Mouse (Mus musculus) MEL (cell line): ENCODE measurements around the gene Fam210b. TPM values are rescaled to one million over a fixed set of nuclear protein-coding genes. Genes with fewer than 3 reads are reported as not detected.
A peak's percentile ranks its signal among the peaks of the same experiment; 100 is the strongest.

ENCODE experiments used
- DNase-seq: peaks from one replicate; pipeline ENCODE4 v3.0.0; 2011; ENCODE audit warnings: low read depth, low spot score
- H3K27ac ChIP-seq: 2 replicates; pipeline ENCODE4 v1.5.1; 2012; ENCODE audit warnings: low read depth, mild to moderate bottlenecking, control low read depth, low read length, moderate library complexity; ENCODE audit not compliant: control insufficient read depth
- H3K27me3 ChIP-seq, 2 experiments: fragments of 150-350 bp in 1 of 2; sonication (generic) in 1 of 2; 2 replicates each; pipeline ENCODE4 v1.6.1; 2012; ENCODE audit warnings: low read length in 2 of 2, mild to moderate bottlenecking in 2 of 2, improper control_type of control experiment in 1 of 2, moderate library complexity in 1 of 2; ENCODE audit not compliant: insufficient read depth in 2 of 2, control insufficient read depth in 1 of 2
- H3K36me3 ChIP-seq, 2 experiments: 2 replicates each; pipeline ENCODE4 v1.6.1; 2012 to 2014; ENCODE audit warnings: low read length in 2 of 2, improper control_type of control experiment in 1 of 2, inconsistent platforms in 1 of 2, mild to moderate bottlenecking in 1 of 2; ENCODE audit not compliant: insufficient read depth in 2 of 2, control insufficient read depth in 1 of 2
- H3K4me1 ChIP-seq, 2 experiments: fragments of 150-350 bp in 1 of 2; sonication (generic) in 1 of 2; 2 replicates each; pipeline ENCODE4 v1.6.1; 2012; ENCODE audit warnings: low read length in 2 of 2, improper control_type of control experiment in 1 of 2, mild to moderate bottlenecking in 1 of 2; ENCODE audit not compliant: insufficient read depth in 2 of 2, control insufficient read depth in 1 of 2
- H3K4me3 ChIP-seq, 2 experiments: fragments of 150-350 bp in 1 of 2; sonication (generic) in 1 of 2; 2 replicates each; pipeline ENCODE4 v1.5.1; 2012; ENCODE audit warnings: low read depth in 2 of 2, low read length in 2 of 2, mild to moderate bottlenecking in 2 of 2, moderate library complexity in 2 of 2, control low read depth in 1 of 2, improper control_type of control experiment in 1 of 2; ENCODE audit not compliant: control insufficient read depth in 1 of 2, insufficient read depth in 1 of 2
- H3K79me2 ChIP-seq: 2 replicates; pipeline ENCODE4 v1.6.1; 2012; ENCODE audit warnings: mild to moderate bottlenecking, low read length, moderate library complexity; ENCODE audit not compliant: control insufficient read depth, poor library complexity, insufficient read depth
- H3K9ac ChIP-seq: 2 replicates; pipeline ENCODE4 v1.6.1; 2012; ENCODE audit warnings: low read depth, mild to moderate bottlenecking, control low read depth, low read length, moderate library complexity; ENCODE audit not compliant: control insufficient read depth, poor library complexity, severe bottlenecking
- H3K9me3 ChIP-seq: fragments of 150-350 bp; sonication (generic); replicated peaks from 2 replicates; pipeline ENCODE4 v1.6.1; 2012; ENCODE audit warnings: mild to moderate bottlenecking, low read length, improper control_type of control experiment, moderate library complexity; ENCODE audit not compliant: insufficient read depth
- BHLHE40 ChIP-seq: IDR thresholded peaks from 2 replicates; pipeline ENCODE4 v1.6.1; 2012; ENCODE audit warnings: low read depth, mild to moderate bottlenecking, inconsistent platforms, low read length, improper control_type of control experiment, borderline replicate concordance
- CHD2 ChIP-seq: IDR thresholded peaks from 2 replicates; pipeline ENCODE4 v1.6.1; 2011; ENCODE audit warnings: low read length, improper control_type of control experiment
- CTCF ChIP-seq, 3 experiments: IDR thresholded peaks in 2 of 3; conservative IDR thresholded peaks in 1 of 3; 2 replicates each; pipeline ENCODE4 v1.5.1; 2011 to 2012; ENCODE audit warnings: low read length in 3 of 3, low read depth in 2 of 3, mild to moderate bottlenecking in 2 of 3, improper control_type of control experiment in 1 of 3, inconsistent platforms in 1 of 3, mixed read lengths in 1 of 3, moderate library complexity in 1 of 3; ENCODE audit not compliant: control insufficient read depth in 1 of 3, insufficient read depth in 1 of 3, poor library complexity in 1 of 3, severe bottlenecking in 1 of 3
- ELF1 ChIP-seq: IDR thresholded peaks from 2 replicates; pipeline ENCODE4 v1.6.1; 2014; ENCODE audit warnings: low read depth, mild to moderate bottlenecking, inconsistent platforms, low read length, improper control_type of control experiment, moderate library complexity
- EP300 ChIP-seq, 2 experiments: IDR thresholded peaks; 2 replicates each; pipeline ENCODE4 v1.6.1; 2011; ENCODE audit warnings: improper control_type of control experiment in 2 of 2, low read length in 2 of 2, low read depth in 1 of 2, mild to moderate bottlenecking in 1 of 2
- ETS1 ChIP-seq: IDR thresholded peaks from 2 replicates; pipeline ENCODE4 v1.6.1; 2012; ENCODE audit warnings: low read depth, mild to moderate bottlenecking, inconsistent platforms, low read length, improper control_type of control experiment, moderate library complexity
- GABPA ChIP-seq: IDR thresholded peaks from 2 replicates; pipeline ENCODE4 v1.6.1; 2012; ENCODE audit warnings: low read depth, mild to moderate bottlenecking, inconsistent platforms, low read length, improper control_type of control experiment, moderate library complexity
- GATA1 ChIP-seq: IDR thresholded peaks from 2 replicates; pipeline ENCODE4 v1.6.1; 2011; ENCODE audit warnings: low read depth, low read length, improper control_type of control experiment
- JUND ChIP-seq: IDR thresholded peaks from 2 replicates; pipeline ENCODE4 v1.6.1; 2011; ENCODE audit warnings: low read depth, mild to moderate bottlenecking, improper control_type of control experiment, low read length
- KAT2A ChIP-seq: conservative IDR thresholded peaks from 2 replicates; pipeline ENCODE4 v1.6.1; 2012; ENCODE audit warnings: low read depth, low read length, improper control_type of control experiment, inconsistent platforms
- MAFK ChIP-seq: IDR thresholded peaks from 2 replicates; pipeline ENCODE4 v1.6.1; 2011; ENCODE audit warnings: low read depth, mild to moderate bottlenecking, low read length, improper control_type of control experiment, borderline replicate concordance
- MAX ChIP-seq: IDR thresholded peaks from 2 replicates; pipeline ENCODE4 v1.6.1; 2011; ENCODE audit warnings: low read length, improper control_type of control experiment
- MAZ ChIP-seq: IDR thresholded peaks from 2 replicates; pipeline ENCODE4 v1.6.1; 2012; ENCODE audit warnings: low read depth, mild to moderate bottlenecking, inconsistent platforms, low read length, improper control_type of control experiment
- MEF2A ChIP-seq: IDR thresholded peaks from 2 replicates; pipeline ENCODE4 v1.6.1; 2014; ENCODE audit warnings: low read depth, mild to moderate bottlenecking, inconsistent platforms, low read length, improper control_type of control experiment; ENCODE audit not compliant: poor library complexity, insufficient replicate concordance, severe bottlenecking; ENCODE audit errors: extremely low read depth
- MXI1 ChIP-seq: IDR thresholded peaks from 2 replicates; pipeline ENCODE4 v1.6.1; 2011; ENCODE audit warnings: mild to moderate bottlenecking, low read depth, low read length, improper control_type of control experiment
- MYC ChIP-seq: IDR thresholded peaks from 2 replicates; pipeline ENCODE4 v1.6.1; 2011; ENCODE audit warnings: low read depth, mild to moderate bottlenecking, low read length, improper control_type of control experiment, moderate library complexity
- NELFE ChIP-seq: IDR thresholded peaks from 2 replicates; pipeline ENCODE4 v1.6.1; 2011; ENCODE audit warnings: low read depth, low read length, improper control_type of control experiment
- NRF1 ChIP-seq: IDR thresholded peaks from 2 replicates; pipeline ENCODE4 v1.6.1; 2014; ENCODE audit warnings: low read depth, mild to moderate bottlenecking, inconsistent platforms, low read length, improper control_type of control experiment, moderate library complexity; ENCODE audit not compliant: poor library complexity, insufficient read depth, severe bottlenecking
- POLR2AphosphoS2 ChIP-seq: IDR thresholded peaks from 2 replicates; pipeline ENCODE4 v1.6.1; 2011; ENCODE audit warnings: low read length, improper control_type of control experiment
- RAD21 ChIP-seq: IDR thresholded peaks from 2 replicates; pipeline ENCODE4 v1.6.1; 2011; ENCODE audit warnings: mild to moderate bottlenecking, low read depth, low read length, improper control_type of control experiment
- RCOR1 ChIP-seq: IDR thresholded peaks from 2 replicates; pipeline ENCODE4 v1.6.1; 2012; ENCODE audit warnings: low read depth, mild to moderate bottlenecking, inconsistent platforms, low read length, improper control_type of control experiment
- SIN3A ChIP-seq: IDR thresholded peaks from 2 replicates; pipeline ENCODE4 v1.6.1; 2012; ENCODE audit warnings: low read length, improper control_type of control experiment, inconsistent platforms
- SMC3 ChIP-seq: IDR thresholded peaks from 2 replicates; pipeline ENCODE4 v1.6.1; 2011; ENCODE audit warnings: low read depth, low read length, improper control_type of control experiment
- TAL1 ChIP-seq: IDR thresholded peaks from 2 replicates; pipeline ENCODE4 v1.6.1; 2012; ENCODE audit warnings: mild to moderate bottlenecking, inconsistent platforms, low read length, moderate library complexity, mixed read lengths
- TBP ChIP-seq: IDR thresholded peaks from 2 replicates; pipeline ENCODE4 v1.8.0; 2011; ENCODE audit warnings: low read depth, low read length, improper control_type of control experiment
- UBTF ChIP-seq: IDR thresholded peaks from 2 replicates; pipeline ENCODE4 v1.6.1; 2012; ENCODE audit warnings: low read depth, mild to moderate bottlenecking, inconsistent platforms, low read length, improper control_type of control experiment, moderate library complexity, borderline replicate concordance; ENCODE audit not compliant: insufficient read depth
- USF2 ChIP-seq, 2 experiments: IDR thresholded peaks; 2 replicates each; pipeline ENCODE4 v1.6.1; 2011 to 2012; ENCODE audit warnings: improper control_type of control experiment in 2 of 2, low read length in 2 of 2, borderline replicate concordance in 1 of 2, inconsistent platforms in 1 of 2, low read depth in 1 of 2, mild to moderate bottlenecking in 1 of 2; ENCODE audit not compliant: insufficient read depth in 1 of 2
- ZC3H11A ChIP-seq: IDR thresholded peaks from 2 replicates; pipeline ENCODE4 v1.6.1; 2012; ENCODE audit warnings: low read depth, mild to moderate bottlenecking, inconsistent platforms, low read length, improper control_type of control experiment
- ZKSCAN1 ChIP-seq: IDR thresholded peaks from 2 replicates; pipeline ENCODE4 v1.6.1; 2012; ENCODE audit warnings: low read depth, mild to moderate bottlenecking, inconsistent platforms, low read length, improper control_type of control experiment, moderate library complexity
- ZMIZ1 ChIP-seq: IDR thresholded peaks from 2 replicates; pipeline ENCODE4 v1.6.1; 2012; ENCODE audit warnings: low read depth, mild to moderate bottlenecking, inconsistent platforms, low read length, improper control_type of control experiment, moderate library complexity
- polyA plus RNA-seq, 2 experiments: library from polyadenylated mRNA; stranded (reverse) in 1 of 2; unstranded in 1 of 2; fragments of >175 nt in 1 of 2; fragments of >200 nt in 1 of 2; gene quantifications; 2 replicates each; pipeline versions ENCODE4 v1.2.1 to v1.2.4; 2012; ENCODE audit warnings: low replicate concordance in 2 of 2, low read depth in 1 of 2; ENCODE audit not compliant: insufficient read length in 2 of 2, insufficient read depth in 1 of 2, missing spikeins in 1 of 2
- total RNA-seq: library from RNA; depleted of rRNA; stranded (reverse); fragments of 300-350 nt; gene quantifications from 2 replicates; pipeline ENCODE4 v1.2.3, GENCODE M21; 2012

Fam210b gene
- total and polyA plus RNA-seq, 3 experiments = 3.5 to 11.4 TPM; not detected in 1

GRCm38 (mm10) chr2:172311731-172312130 lies 33.6 kb upstream of the Fam210b start:
- no peak for TF ChIP-seq ZC3H11A
- TF ChIP-seq POLR2AphosphoS2 = no peak
- TF ChIP-seq KAT2A = no peak
- no peak for TF ChIP-seq MYC
- no peak for TF ChIP-seq MAZ
- TF ChIP-seq UBTF = no peak
- no peak for TF ChIP-seq MEF2A
- TF ChIP-seq TBP = no peak
- TF ChIP-seq CTCF (IDR thresholded peaks at IDR 0.05 in 2 of 3, conservative IDR thresholded peaks at IDR 0.05 in 1 of 3; ENCODE audit: control insufficient read depth in 1 of 3, insufficient read depth in 1 of 3, low read depth in 2 of 3, low read length in 3 of 3, poor library complexity in 1 of 3, severe bottlenecking in 1 of 3) = no peak
- TF ChIP-seq MAX = no peak
- TF ChIP-seq SMC3 = no peak
- no peak for TF ChIP-seq MAFK
- TF ChIP-seq ELF1 = no peak
- TF ChIP-seq SIN3A = no peak
- TF ChIP-seq TAL1 = no peak
- TF ChIP-seq ZMIZ1 = no peak
- no peak for TF ChIP-seq NRF1
- no peak for TF ChIP-seq ZKSCAN1
- TF ChIP-seq USF2 (IDR thresholded peaks at IDR 0.05; ENCODE audit: borderline replicate concordance in 1 of 2, insufficient read depth in 1 of 2, low read depth in 1 of 2, low read length in 2 of 2) = no peak
- no peak for TF ChIP-seq NELFE
- Histone ChIP-seq H3K27ac (no peak overlapping the region), H3K27me3 (no peaks in the 10 kb centered on the region; a peak in 2 of 4 replicates), H3K79me2 (no peaks in the 10 kb centered on the region), H3K4me1 (no peaks in the 10 kb centered on the region), H3K36me3 (no peaks in the 10 kb centered on the region), H3K4me3 (no peak overlapping the region), H3K9ac (no peak overlapping the region), H3K9me3 (no peaks in the 10 kb centered on the region)
- no peak for DNase-seq

- Histone ChIP-seq H3K4me3 (no peak overlapping the region), H3K9ac (no peak overlapping the region), H3K27ac (no peak overlapping the region), H3K4me1 (no peaks in the 10 kb centered on the region), H3K79me2 (no peaks in the 10 kb centered on the region), H3K27me3 (no peaks in the 10 kb centered on the region; a peak in 1 of 4 replicates), H3K36me3 (no peaks in the 10 kb centered on the region), H3K9me3 (no peaks in the 10 kb centered on the region)
- DNase-seq = peak; percentile 71
- TF ChIP-seq NELFE (no peak), JUND (no peak), UBTF (no peak), SIN3A (peak; percentile 67), GATA1 (no peak), ZC3H11A (no peak), RAD21 (no peak; the same call in 1 of the 2 replicates), MAX (peak; percentile 71), ETS1 (no peak), MXI1 (peak; percentile 87), EP300 (IDR thresholded peaks at IDR 0.05; ENCODE audit: low read depth in 1 of 2, low read length in 2 of 2) (peak in 1 of 2 experiments; percentile 20; a peak in 1 of 4 replicates), GABPA (no peak), NRF1 (no peak), CHD2 (no peak), RCOR1 (0 out of 2 replicates have a peak, but pooled peaks have one; percentile 14), ELF1 (no peak), SMC3 (peak; percentile 32; the same call in 1 of the 2 replicates), ZKSCAN1 (no peak), MAZ (no peak), BHLHE40 (no peak)
Measured at GRCm38 (mm10) chr2:172320878-172321277, 24.5 kb upstream of the Fam210b start.
